Mouse (Mus musculus): ENCODE measurements around the gene Btg4.
"Not testable (repeated sequence)": the region's sequence is repeated elsewhere in the genome, so short reads cannot be mapped to it uniquely, and the experiment has no call there.

Gene Btg4

GRCm38 (mm10) chr9:51096306-51096705 lies 35.6 kb downstream of the Btg4 start:
- no peak for DNase-seq

DNA sequence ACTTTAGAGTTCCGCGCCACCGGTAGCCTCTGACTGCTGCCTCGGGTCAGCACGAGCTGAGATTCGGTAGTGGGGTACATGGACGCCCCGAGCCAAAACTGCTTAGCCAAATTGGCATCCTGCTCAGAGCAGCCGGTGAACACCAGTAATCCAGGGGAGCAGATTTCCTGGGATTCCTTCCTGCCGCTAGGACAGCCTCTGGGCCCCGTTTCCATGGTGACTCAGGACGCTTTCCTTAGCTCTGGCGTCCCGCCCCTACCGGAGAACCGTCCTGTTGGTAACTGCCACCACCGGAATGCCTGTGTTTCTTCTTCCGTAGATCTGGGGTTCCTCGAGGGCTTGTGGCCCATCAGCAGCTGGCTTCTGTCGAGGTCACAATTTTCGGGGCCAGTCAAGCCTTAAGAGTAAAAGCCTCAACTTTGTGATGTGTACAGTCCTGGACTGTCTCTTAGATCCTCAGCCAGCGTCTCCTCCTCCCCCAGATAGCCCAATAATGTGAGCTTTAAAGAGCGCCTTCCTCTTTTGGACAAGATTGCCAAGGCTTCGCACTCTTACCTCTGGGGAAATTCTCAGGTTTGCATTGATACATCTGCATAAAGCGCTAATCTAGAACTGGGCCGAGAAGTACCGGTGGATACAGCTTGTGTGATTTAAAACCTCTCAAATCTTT lies 41.2 kb downstream of the Btg4 start, which contains the start of gene 4833427G06Rik:
4833427G06Rik (minus strand) TSS at position 323 of the 670 bp plus-strand sequence.
- DNase-seq = peak; percentile 42 to 64

DNA sequence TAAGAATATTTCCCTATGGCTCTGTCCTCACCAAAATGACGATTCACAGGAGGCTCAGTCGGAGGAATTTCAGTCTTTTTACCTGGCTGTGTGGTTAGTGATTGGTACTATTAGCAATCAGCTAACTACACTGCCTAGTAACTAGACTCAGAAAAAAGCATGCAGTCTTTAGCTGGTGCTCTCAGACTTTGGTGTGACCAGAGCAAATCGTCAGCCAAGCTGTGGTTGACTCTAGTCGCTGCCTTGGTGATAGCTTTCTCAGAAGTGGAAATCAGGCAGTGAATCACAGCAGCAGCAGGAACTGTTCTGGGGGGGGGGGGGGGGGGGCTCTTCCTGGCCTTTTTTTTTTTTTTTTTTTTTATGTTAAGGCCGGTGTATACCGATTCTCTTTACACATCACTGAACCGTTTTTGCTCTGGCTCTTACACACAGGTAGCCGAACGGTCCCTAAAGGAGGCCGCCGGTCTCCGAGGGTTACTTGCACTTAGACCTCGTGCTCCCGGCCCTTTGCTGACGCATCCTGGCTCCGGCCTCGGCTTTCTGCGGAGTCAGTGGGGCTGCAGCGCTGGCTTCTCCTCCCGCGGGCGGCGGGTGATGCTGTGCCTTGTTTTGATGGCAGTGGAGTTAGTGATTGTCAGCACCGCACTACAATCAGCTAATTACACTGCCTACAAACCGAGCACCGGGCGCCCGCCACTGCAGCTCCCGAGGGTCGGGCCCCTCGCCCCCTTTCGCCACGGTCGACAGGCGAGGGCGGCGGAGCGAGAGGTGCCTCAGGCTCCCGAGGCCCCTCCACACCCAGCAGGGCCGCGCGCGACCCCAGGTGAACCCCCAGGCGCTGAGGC lies 42.5 kb downstream of the Btg4 start:
- DNase-seq = peak; percentile 30 to 41

GRCm38 (mm10) chr9:51103808-51104514 lies 43.3 kb downstream of the Btg4 start:
- peak; percentile 10 to 55 for DNase-seq

DNA sequence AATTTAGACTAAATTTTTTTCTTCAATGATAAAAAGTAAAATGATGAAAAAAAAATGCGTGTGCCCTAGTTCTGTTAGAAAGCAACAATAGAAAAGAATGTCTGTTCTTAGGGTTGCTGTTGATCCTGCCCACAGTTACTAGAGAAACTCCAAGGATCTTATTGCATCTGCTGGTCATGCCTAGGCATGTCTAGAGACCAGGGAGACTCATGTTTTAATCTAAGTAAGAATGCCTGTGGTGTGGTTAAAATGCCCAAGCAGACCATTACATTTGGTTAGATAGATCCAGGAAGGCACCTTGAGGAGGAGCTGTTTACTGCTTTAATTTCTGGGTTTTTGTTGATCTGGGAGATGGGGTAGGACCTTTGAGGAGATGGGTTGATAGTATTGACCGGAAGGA lies 45.0 kb downstream of the Btg4 start:
- peak in 1 of 2 experiments; percentile 18 for DNase-seq

DNA sequence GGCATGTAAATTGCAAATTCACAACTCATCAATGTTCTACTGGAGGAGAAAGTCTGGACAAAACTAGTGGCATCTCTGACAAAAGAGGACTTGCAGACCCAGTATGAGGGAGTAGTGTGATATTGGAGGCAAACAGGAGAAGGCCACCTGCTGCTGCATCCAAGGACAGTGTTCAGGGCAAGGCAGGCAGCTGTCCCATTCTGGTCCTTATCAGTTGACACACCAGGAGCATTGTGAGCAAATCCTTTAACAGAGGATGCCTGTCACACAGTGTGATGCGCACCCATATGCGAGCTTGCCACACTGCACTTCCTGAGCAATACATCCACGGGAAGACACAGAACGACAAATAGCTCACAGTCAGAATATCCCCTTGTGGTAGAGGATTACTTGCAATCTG lies 54.1 kb downstream of the Btg4 start:
- no peak for DNase-seq

- DNase-seq = peak in 1 of 2 experiments; percentile 23
Observed at GRCm38 (mm10) chr9:51136985-51137384, 76.3 kb downstream of the Btg4 start.

GRCm38 (mm10) chr9:51137432-51137831 lies 76.7 kb downstream of the Btg4 start:
- DNase-seq = no peak

- DNase-seq = no peak
Observed at GRCm38 (mm10) chr9:51137836-51138235, 77.1 kb downstream of the Btg4 start.

DNA sequence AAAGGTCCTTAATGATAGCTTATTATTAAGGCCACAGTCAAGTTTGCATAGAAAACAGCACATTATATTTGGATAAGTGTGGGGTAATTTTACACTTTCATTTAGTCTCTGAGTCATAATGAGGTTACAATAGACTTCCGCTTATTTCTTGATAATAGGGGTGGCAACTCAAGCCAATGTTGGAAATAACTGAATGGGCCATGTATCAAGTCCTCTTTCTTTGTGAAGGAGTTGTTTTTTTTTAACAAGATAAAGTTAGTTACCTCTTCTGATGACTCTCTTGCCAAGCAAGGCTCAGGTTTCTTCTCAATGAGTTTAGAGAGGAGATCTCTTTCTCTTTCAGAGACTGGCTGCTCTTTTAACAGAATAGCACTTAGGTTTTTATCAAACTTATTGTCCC lies 77.6 kb downstream of the Btg4 start:
- DNase-seq = no peak

DNA sequence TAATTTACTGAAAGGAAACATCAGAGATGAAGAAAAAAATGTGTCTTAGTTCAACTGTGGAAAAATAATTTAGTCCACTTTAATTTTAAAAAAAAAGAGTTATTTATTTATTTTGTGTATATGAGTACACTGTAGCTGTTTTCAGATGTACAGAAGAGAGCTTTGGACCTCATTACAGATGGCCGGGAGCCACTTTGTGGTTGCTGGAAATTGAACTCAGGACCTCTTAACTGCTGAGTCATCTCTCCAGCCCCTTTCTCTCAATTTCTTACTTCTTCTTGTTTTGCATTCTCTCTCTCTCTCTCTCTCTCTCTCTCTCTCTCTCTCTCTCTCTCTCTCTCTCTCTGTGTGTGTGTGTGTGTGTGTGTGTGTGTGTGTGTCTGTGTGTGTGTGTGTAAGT lies 78.7 kb downstream of the Btg4 start:
- not testable (repeated sequence) for DNase-seq

GRCm38 (mm10) chr9:51140711-51141110 lies 80.0 kb downstream of the Btg4 start:
- no peak for DNase-seq

DNA sequence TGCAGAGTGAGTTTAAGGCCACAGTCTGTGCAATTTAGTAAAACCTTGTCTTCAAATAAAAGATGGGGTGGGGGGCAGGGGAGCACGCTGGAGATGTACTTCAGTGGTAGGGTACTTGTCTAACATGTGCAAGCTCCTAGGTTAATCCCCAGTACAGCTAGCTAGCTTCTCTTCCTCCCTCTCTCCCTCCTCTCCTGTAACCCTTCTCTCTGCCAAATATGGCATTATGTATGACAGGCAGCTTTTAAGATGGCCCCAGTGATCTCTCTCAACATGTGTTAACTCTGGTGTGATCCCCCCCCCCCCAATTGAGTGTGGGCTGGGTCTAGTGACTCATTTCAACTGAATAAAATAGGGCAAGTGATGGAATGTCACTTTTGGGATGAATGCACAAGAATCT lies 82.7 kb downstream of the Btg4 start:
- DNase-seq = no peak

DNA sequence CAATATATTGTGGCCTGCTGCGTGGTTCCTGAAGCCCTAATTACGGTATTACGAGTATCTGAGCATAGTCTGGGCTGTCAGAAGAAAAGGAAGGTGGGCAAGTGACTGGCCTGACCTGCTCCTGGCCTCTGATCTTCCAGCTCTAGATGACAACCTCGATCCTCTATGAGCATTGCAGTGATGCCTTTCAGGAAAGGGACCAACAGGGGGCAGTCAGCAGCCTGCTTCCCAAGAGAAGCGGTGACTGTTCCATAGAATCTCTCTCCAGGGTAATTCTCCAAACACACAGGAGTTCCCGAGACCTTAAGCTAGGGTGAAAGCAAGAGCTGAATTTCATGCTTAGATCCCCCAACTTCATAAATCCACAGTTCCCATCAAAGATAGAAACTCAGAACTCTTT lies 83.5 kb downstream of the Btg4 start:
- DNase-seq = no peak

DNA sequence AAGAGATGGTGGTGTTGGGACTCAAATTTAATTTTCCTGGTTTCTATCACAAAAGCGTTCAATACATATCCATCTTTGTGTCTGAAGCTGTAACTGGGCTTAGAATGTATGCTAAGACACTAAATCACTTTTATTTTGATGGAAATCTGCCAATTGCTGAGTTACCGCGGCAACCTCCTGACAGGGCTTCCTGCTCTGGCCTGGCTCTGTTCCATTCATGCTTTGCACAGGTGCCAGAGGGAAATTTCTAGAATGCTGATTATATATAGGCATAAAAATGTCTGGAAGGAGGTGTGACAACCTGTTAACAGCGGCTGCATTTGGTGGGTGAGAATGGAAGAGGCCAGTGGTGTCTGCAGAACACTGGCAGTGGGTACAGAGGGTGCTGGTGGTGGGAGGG lies 85.8 kb downstream of the Btg4 start:
- no peak for DNase-seq

GRCm38 (mm10) chr9:51147294-51147693 lies 86.6 kb downstream of the Btg4 start:
- no peak for DNase-seq

DNA sequence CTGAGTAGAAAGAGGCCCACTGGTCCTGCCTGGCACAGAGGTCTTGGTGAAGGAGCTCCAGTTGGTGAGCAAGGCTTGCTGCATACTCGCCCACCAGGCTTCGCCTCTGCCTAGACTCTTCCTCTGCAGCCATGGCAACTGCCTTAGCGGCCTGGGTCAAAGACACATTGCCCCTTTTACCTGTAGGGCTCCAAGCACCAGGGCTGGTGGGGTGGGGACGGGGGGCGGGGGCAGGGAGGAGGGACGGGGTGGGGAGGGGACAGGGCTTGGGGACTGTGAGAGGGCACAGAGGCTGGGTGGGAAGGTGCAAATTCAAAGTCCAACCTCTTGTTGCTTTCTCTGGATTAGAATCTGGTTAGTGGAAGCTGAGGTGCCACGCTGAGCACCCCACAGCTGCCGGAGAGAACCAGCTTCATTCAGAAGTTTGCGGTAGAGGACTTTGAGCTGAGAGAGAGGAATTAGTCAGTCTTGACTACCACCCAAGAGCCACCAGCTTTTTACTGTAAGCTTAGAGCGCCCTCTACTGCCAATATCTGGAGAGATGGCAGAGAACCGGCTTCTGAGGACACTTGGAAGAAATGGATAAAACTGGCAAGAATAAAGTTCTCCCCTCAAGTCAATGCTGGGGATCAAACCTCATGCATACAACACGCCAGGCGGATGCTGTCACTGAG lies 91.5 kb downstream of the Btg4 start:
- peak; percentile 26 to 50 for DNase-seq

DNA sequence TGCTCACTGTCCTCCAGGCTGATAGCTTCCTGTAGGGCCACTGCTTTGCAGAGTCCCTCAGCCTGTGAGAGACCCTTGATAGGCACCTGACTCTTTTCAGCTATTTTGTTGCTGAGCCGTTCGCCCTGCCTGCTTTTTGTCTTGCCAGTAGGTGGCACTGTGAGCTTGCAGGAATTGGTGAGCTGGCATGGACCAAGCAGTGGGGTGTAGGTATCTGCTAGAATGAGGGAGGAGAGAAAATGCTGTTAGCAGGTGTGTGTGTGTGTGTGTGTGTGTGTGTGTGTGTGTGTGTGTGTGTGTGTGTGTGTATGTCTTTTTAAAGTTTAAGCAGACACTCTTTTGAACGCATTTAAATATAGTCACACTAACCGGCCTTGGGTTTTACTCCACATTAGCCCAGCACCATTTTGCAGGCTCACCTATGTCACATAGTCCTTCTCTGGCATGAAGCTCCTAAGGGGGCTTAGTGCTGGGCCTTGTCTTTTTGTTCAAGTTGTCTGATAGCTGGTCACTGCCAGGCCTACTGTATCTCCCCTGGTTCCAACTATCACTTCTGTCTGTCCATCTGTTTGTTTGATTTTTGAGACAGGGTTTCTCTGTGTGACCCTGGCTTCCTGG lies 101.2 kb downstream of the Btg4 start:
- DNase-seq = peak; percentile 77 to 86

DNA sequence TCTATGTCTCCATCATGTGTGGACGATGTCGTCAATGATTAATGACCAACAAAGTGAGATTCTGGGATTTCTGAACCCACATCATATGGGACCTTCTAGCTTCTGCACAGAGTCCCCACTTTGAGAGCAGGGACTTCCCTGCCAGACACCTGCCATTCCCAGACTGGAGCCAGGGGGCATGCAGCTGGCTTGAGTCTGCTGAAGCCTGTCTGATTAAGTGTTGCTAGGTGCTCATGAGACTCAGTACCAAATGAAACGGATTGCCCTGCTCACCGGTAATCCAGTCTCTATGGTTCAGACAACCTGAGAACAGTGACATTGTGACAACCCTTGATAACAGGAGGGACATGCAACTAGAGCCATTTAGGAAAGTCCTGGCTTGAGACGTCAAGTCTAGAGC lies 103.3 kb downstream of the Btg4 start:
- no peak for DNase-seq

GRCm38 (mm10) chr9:51165312-51166180 lies 104.8 kb downstream of the Btg4 start, which contains the start of gene Gm32742:
Gene Gm32742 (minus strand): TSS chr9:51165517.
- DNase-seq = peak in 1 of 2 experiments; percentile 27

GRCm38 (mm10) chr9:51167954-51168353 lies 107.3 kb downstream of the Btg4 start:
- peak; percentile 87 to 93 for DNase-seq
